Mouse (Mus musculus): ENCODE data around the gene Pde10a. TPM values are rescaled to one million over a fixed set of nuclear protein-coding genes. Genes with fewer than 3 reads are reported as not detected.

Gene Pde10a
- total and polyA plus RNA-seq, 3 experiments, result 1.4 to 2.2 (median 1.9) TPM

- 44% methylated on average over 8 of the region's 8 CpGs for WGBS
- no peak overlapping the region for H3K4me3 ChIP-seq
- no peak for DNase-seq
- no peak overlapping the region for H3K9ac ChIP-seq (ENCODE audit: low read depth, low read length)
- no peaks in the 10 kb centered on the region for H3K27me3 ChIP-seq (ENCODE audit: control insufficient read depth, insufficient read depth, low read length)
- intact Hi-C loops (cut with DNase I), result no loop called here
- no peak overlapping the region for H3K27ac ChIP-seq
- H3K79me2 ChIP-seq (replicated peaks; ENCODE audit: control insufficient read depth, insufficient read depth, low read length), result no peaks in the 10 kb centered on the region
- H3K36me3 ChIP-seq (ENCODE audit: control insufficient read depth, insufficient read depth, low read length), result no peaks in the 10 kb centered on the region
- TF ChIP-seq CTCF (IDR thresholded peaks at IDR 0.05) (peak; percentile 55), EP300 (IDR thresholded peaks at IDR 0.05; ENCODE audit: insufficient read depth, low read depth, low read length) (no peak)
- H3K4me1 ChIP-seq (ENCODE audit: control insufficient read depth, insufficient read depth, low read length), result no peaks in the 10 kb centered on the region; the same call in 1 of the 2 replicates
Measured at GRCm38 (mm10) chr17:8991160-8991559, 466.0 kb downstream of the Pde10a start.

- Histone ChIP-seq H3K79me2 (replicated peaks; ENCODE audit: control insufficient read depth, insufficient read depth, low read length) (no peaks in the 10 kb centered on the region), H3K27ac (no peak overlapping the region), H3K4me1 (ENCODE audit: control insufficient read depth, insufficient read depth, low read length) (no peaks in the 10 kb centered on the region), H3K36me3 (ENCODE audit: control insufficient read depth, insufficient read depth, low read length) (no peaks in the 10 kb centered on the region), H3K4me3 (no peak overlapping the region), H3K9ac (ENCODE audit: low read depth, low read length) (no peak overlapping the region), H3K27me3 (ENCODE audit: control insufficient read depth, insufficient read depth, low read length) (no peaks in the 10 kb centered on the region)
- TF ChIP-seq EP300 (IDR thresholded peaks at IDR 0.05; ENCODE audit: insufficient read depth, low read depth, low read length) (no peak), CTCF (IDR thresholded peaks at IDR 0.05) (no peak), POLR2A (IDR thresholded peaks at IDR 0.05; ENCODE audit: insufficient read depth, low read depth, low read length) (no peak)
- intact Hi-C loops (cut with DNase I), result no loop called here
- 53% methylated on average over 1 of the region's 1 CpGs for WGBS
- no peak for DNase-seq
Measured at GRCm38 (mm10) chr17:8995344-8995743, 470.2 kb downstream of the Pde10a start.

- 77% methylated on average over 4 of the region's 4 CpGs for WGBS
- DNase-seq, result no peak
- intact Hi-C loops (cut with DNase I), result no loop called here
Measured at GRCm38 (mm10) chr17:9002438-9002837, 477.3 kb downstream of the Pde10a start.

GRCm38 (mm10) chr17:9004516-9004915, 479.3 kb downstream of the Pde10a start:
- Histone ChIP-seq H3K27me3 (ENCODE audit: control insufficient read depth, insufficient read depth, low read length) (no peaks in the 10 kb centered on the region), H3K36me3 (ENCODE audit: control insufficient read depth, insufficient read depth, low read length) (no peaks in the 10 kb centered on the region), H3K79me2 (replicated peaks; ENCODE audit: control insufficient read depth, insufficient read depth, low read length) (no peaks in the 10 kb centered on the region), H3K4me3 (no peak overlapping the region), H3K4me1 (ENCODE audit: control insufficient read depth, insufficient read depth, low read length) (no peaks in the 10 kb centered on the region), H3K27ac (no peak overlapping the region), H3K9ac (ENCODE audit: low read depth, low read length) (no peak overlapping the region)
- intact Hi-C loops (cut with DNase I), result no loop called here
- DNase-seq, result no peak
- TF ChIP-seq CTCF (IDR thresholded peaks at IDR 0.05) (no peak), POLR2A (IDR thresholded peaks at IDR 0.05; ENCODE audit: insufficient read depth, low read depth, low read length) (no peak), EP300 (IDR thresholded peaks at IDR 0.05; ENCODE audit: insufficient read depth, low read depth, low read length) (no peak)
- 77% methylated on average over 4 of the region's 4 CpGs for WGBS

More at GRCm38 (mm10) chr17:9002438-9002837, 477.3 kb downstream of the Pde10a start:
- H3K9ac ChIP-seq (ENCODE audit: low read depth, low read length), result no peak overlapping the region
- no peak overlapping the region for H3K27ac ChIP-seq
- no peaks in the 10 kb centered on the region for H3K27me3 ChIP-seq (ENCODE audit: control insufficient read depth, insufficient read depth, low read length)
- H3K4me1 ChIP-seq (ENCODE audit: control insufficient read depth, insufficient read depth, low read length), result no peaks in the 10 kb centered on the region
- H3K79me2 ChIP-seq (replicated peaks; ENCODE audit: control insufficient read depth, insufficient read depth, low read length), result no peaks in the 10 kb centered on the region
- H3K36me3 ChIP-seq (ENCODE audit: control insufficient read depth, insufficient read depth, low read length), result no peaks in the 10 kb centered on the region
- H3K4me3 ChIP-seq, result no peak overlapping the region
- TF ChIP-seq POLR2A (IDR thresholded peaks at IDR 0.05; ENCODE audit: insufficient read depth, low read depth, low read length), result no peak
- no peak for TF ChIP-seq EP300 (IDR thresholded peaks at IDR 0.05; ENCODE audit: insufficient read depth, low read depth, low read length)
- no peak for TF ChIP-seq CTCF (IDR thresholded peaks at IDR 0.05)

GRCm38 (mm10) chr17:9023198-9023942, 498.2 kb downstream of the Pde10a start:
- Histone ChIP-seq H3K9ac (ENCODE audit: low read depth, low read length) (no peak overlapping the region), H3K4me1 (ENCODE audit: control insufficient read depth, insufficient read depth, low read length) (no peaks in the 10 kb centered on the region), H3K27ac (no peak overlapping the region), H3K36me3 (ENCODE audit: control insufficient read depth, insufficient read depth, low read length) (no peaks in the 10 kb centered on the region), H3K79me2 (replicated peaks; ENCODE audit: control insufficient read depth, insufficient read depth, low read length) (no peaks in the 10 kb centered on the region), H3K4me3 (no peak overlapping the region), H3K27me3 (ENCODE audit: control insufficient read depth, insufficient read depth, low read length) (no peaks in the 10 kb centered on the region)
- intact Hi-C loops (cut with DNase I), result no loop called here
- no peak for TF ChIP-seq POLR2A (IDR thresholded peaks at IDR 0.05; ENCODE audit: insufficient read depth, low read depth, low read length)
- TF ChIP-seq EP300 (IDR thresholded peaks at IDR 0.05; ENCODE audit: insufficient read depth, low read depth, low read length), result no peak
- TF ChIP-seq CTCF (IDR thresholded peaks at IDR 0.05), result peak; percentile 37
- WGBS, result 30% methylated on average over 14 of the region's 14 CpGs
- DNase-seq, result no peak

- Histone ChIP-seq H3K79me2 (replicated peaks; ENCODE audit: control insufficient read depth, insufficient read depth, low read length) (no peaks in the 10 kb centered on the region), H3K4me3 (no peak overlapping the region), H3K4me1 (ENCODE audit: control insufficient read depth, insufficient read depth, low read length) (no peaks in the 10 kb centered on the region; the same call in 1 of the 2 replicates), H3K27ac (no peak overlapping the region), H3K27me3 (ENCODE audit: control insufficient read depth, insufficient read depth, low read length) (no peaks in the 10 kb centered on the region), H3K36me3 (ENCODE audit: control insufficient read depth, insufficient read depth, low read length) (no peaks in the 10 kb centered on the region), H3K9ac (ENCODE audit: low read depth, low read length) (no peak overlapping the region)
- TF ChIP-seq CTCF (IDR thresholded peaks at IDR 0.05), result no peak
- no peak for TF ChIP-seq POLR2A (IDR thresholded peaks at IDR 0.05; ENCODE audit: insufficient read depth, low read depth, low read length)
- no peak for TF ChIP-seq EP300 (IDR thresholded peaks at IDR 0.05; ENCODE audit: insufficient read depth, low read depth, low read length)
- 52% methylated on average over 5 of the region's 5 CpGs for WGBS
- no peak for DNase-seq
- intact Hi-C loops (cut with DNase I), result loop anchor here (2.0 to 5.0 kb wide), 2 partner anchors 117 to 137 kb away; no protein-coding TSS in a partner anchor
Measured at GRCm38 (mm10) chr17:9030181-9030580, 505.0 kb downstream of the Pde10a start.
